Mouse (Mus musculus): ENCODE data around the gene Dnaja4. TPM values are rescaled to one million over a fixed set of nuclear protein-coding genes. Genes with fewer than 3 reads are reported as not detected.

Dnaja4 gene
- polyA plus RNA-seq, 1 experiment from 2014 or later: 5.5 TPM

GRCm38 (mm10) chr9:54661605-54662377 is 36.9 kb upstream of the Dnaja4 start, which contains the start of gene Acsbg1:
TSS of gene Acsbg1 (minus strand) at chr9:54661870.
- Histone ChIP-seq H3K9ac (ENCODE audit: low read length) (no peak within 1 kb of the TSS), H3K36me3 (ENCODE audit: control insufficient read depth, insufficient read depth, low read length) (no peaks in the 10 kb centered on the region), H3K4me3 (ENCODE audit: low read depth, low read length) (no peak within 1 kb of the TSS), H3K4me1 (replicated peaks; ENCODE audit: control insufficient read depth, insufficient read depth) (no peaks in the 10 kb centered on the region), H3K9me3 (ENCODE audit: control insufficient read depth, low read length) (no peaks in the 10 kb centered on the region), H3K4me2 (replicated peaks; ENCODE audit: low read depth) (no peak within 1 kb of the TSS), H3K27ac (replicated peaks) (no peak within 1 kb of the TSS), H3K27me3 (ENCODE audit: control insufficient read depth, insufficient read depth, low read length) (no peaks in the 10 kb centered on the region)
- ATAC-seq (ENCODE audit: low FRiP score, low TSS enrichment): no peak
- 35% methylated on average over 10 of the region's 10 CpGs for WGBS
- TF ChIP-seq EP300 (optimal IDR thresholded peaks at IDR 0.05) (no peak), CTCF (IDR thresholded peaks at IDR 0.05; ENCODE audit: low read depth) (no peak)
- DNase-seq (ENCODE audit: low spot score): no peak

- WGBS: 75% methylated on average over 9 of the region's 9 CpGs
- ATAC-seq (ENCODE audit: low FRiP score, low TSS enrichment) (no peak), DNase-seq (ENCODE audit: low spot score) (no peak)
These were observed 34.3 kb upstream of the Dnaja4 start for GRCm38 (mm10) chr9:54664358-54664757.

GRCm38 (mm10) chr9:54666116-54666515 is 32.6 kb upstream of the Dnaja4 start:
- Histone ChIP-seq H3K36me3 (ENCODE audit: control insufficient read depth, insufficient read depth, low read length) (no peaks in the 10 kb centered on the region), H3K4me1 (replicated peaks; ENCODE audit: control insufficient read depth, insufficient read depth) (no peaks in the 10 kb centered on the region), H3K27ac (replicated peaks) (no peak overlapping the region), H3K9ac (ENCODE audit: low read length) (no peak overlapping the region), H3K9me3 (ENCODE audit: control insufficient read depth, low read length) (no peaks in the 10 kb centered on the region), H3K4me3 (ENCODE audit: low read depth, low read length) (no peak overlapping the region), H3K27me3 (ENCODE audit: control insufficient read depth, insufficient read depth, low read length) (no peaks in the 10 kb centered on the region), H3K4me2 (replicated peaks; ENCODE audit: low read depth) (no peak overlapping the region)
- TF ChIP-seq EP300 (optimal IDR thresholded peaks at IDR 0.05): no peak
- no peak for TF ChIP-seq CTCF (IDR thresholded peaks at IDR 0.05; ENCODE audit: low read depth)
- no peak for DNase-seq (ENCODE audit: low spot score)
- WGBS: 94% methylated on average over 3 of the region's 3 CpGs
- ATAC-seq (ENCODE audit: low FRiP score, low TSS enrichment): no peak

More at GRCm38 (mm10) chr9:54664358-54664757, 34.3 kb upstream of the Dnaja4 start:
- no peaks in the 10 kb centered on the region for H3K4me1 ChIP-seq (replicated peaks; ENCODE audit: control insufficient read depth, insufficient read depth)
- no peak overlapping the region for H3K4me3 ChIP-seq (ENCODE audit: low read depth, low read length)
- no peak overlapping the region for H3K27ac ChIP-seq (replicated peaks)
- H3K9me3 ChIP-seq (ENCODE audit: control insufficient read depth, low read length): no peaks in the 10 kb centered on the region
- H3K36me3 ChIP-seq (ENCODE audit: control insufficient read depth, insufficient read depth, low read length): no peaks in the 10 kb centered on the region
- H3K9ac ChIP-seq (ENCODE audit: low read length): no peak overlapping the region
- no peak overlapping the region for H3K4me2 ChIP-seq (replicated peaks; ENCODE audit: low read depth)
- TF ChIP-seq CTCF (IDR thresholded peaks at IDR 0.05; ENCODE audit: low read depth) (no peak), EP300 (optimal IDR thresholded peaks at IDR 0.05) (no peak)
- H3K27me3 ChIP-seq (ENCODE audit: control insufficient read depth, insufficient read depth, low read length): no peaks in the 10 kb centered on the region

DNA sequence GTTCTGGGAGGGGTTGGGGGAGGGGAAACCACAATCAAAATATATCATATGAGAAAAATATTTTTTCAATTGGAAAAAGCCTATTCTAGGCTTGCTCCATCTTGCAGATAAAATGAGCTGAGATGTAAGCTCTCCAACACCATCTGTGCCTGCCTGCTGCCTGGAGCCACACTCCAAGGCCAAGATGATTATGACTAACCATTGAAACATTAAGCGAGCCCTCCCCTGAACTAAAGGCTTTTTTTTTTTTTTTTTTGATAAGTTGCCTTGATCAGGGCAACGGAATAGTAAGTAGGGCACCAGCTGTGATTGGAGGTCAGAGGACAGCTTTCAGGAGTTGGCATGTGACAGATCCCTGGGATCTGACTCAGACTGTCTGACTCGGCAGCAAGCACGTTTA is 30.2 kb upstream of the Dnaja4 start:
- no peak overlapping the region for H3K4me3 ChIP-seq (ENCODE audit: low read depth, low read length)
- DNase-seq (ENCODE audit: low spot score) (no peak), ATAC-seq (ENCODE audit: low FRiP score, low TSS enrichment) (no peak)
- no peak overlapping the region for H3K27ac ChIP-seq (replicated peaks)
- no peaks in the 10 kb centered on the region for H3K27me3 ChIP-seq (ENCODE audit: control insufficient read depth, insufficient read depth, low read length)
- WGBS: 57% methylated on average over 4 of the region's 4 CpGs
- H3K4me1 ChIP-seq (replicated peaks; ENCODE audit: control insufficient read depth, insufficient read depth): no peaks in the 10 kb centered on the region
- H3K9ac ChIP-seq (ENCODE audit: low read length): no peak overlapping the region
- TF ChIP-seq CTCF (IDR thresholded peaks at IDR 0.05; ENCODE audit: low read depth) (no peak), EP300 (optimal IDR thresholded peaks at IDR 0.05) (no peak)
- H3K4me2 ChIP-seq (replicated peaks; ENCODE audit: low read depth): no peak overlapping the region
- no peaks in the 10 kb centered on the region for H3K36me3 ChIP-seq (ENCODE audit: control insufficient read depth, insufficient read depth, low read length)
- H3K9me3 ChIP-seq (ENCODE audit: control insufficient read depth, low read length): no peaks in the 10 kb centered on the region

DNA sequence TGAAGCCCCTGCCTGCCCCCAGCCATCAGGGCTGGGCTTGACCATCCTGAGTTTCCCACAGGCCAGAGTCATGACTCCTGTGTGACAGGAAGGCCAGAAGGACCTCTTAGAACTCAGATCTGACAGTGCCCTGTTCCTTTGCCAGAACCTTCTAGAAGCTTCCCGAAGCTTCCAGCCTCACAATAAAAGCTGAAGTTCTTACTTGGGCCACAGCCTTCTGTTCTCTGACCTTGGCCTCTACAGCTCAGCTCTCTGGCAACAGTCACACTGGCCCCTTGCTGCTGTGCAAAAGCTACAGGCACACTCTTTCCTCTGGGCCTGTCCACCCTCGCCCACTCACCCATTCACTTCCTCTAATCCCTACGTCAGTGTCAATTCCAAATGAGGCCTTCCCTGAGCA is 26.7 kb upstream of the Dnaja4 start:
- TF ChIP-seq EP300 (optimal IDR thresholded peaks at IDR 0.05) (no peak), CTCF (IDR thresholded peaks at IDR 0.05; ENCODE audit: low read depth) (no peak)
- no peak overlapping the region for H3K4me3 ChIP-seq (ENCODE audit: low read depth, low read length)
- WGBS: 74% methylated on average over 3 of the region's 3 CpGs

GRCm38 (mm10) chr9:54673887-54674286 is 24.8 kb upstream of the Dnaja4 start:
- H3K27ac ChIP-seq (replicated peaks): no peak overlapping the region
- no peak overlapping the region for H3K4me2 ChIP-seq (replicated peaks; ENCODE audit: low read depth)
- no peak for ATAC-seq (ENCODE audit: low FRiP score, low TSS enrichment)
- H3K4me1 ChIP-seq (replicated peaks; ENCODE audit: control insufficient read depth, insufficient read depth): no peaks in the 10 kb centered on the region
- DNase-seq (ENCODE audit: low spot score): no peak
- TF ChIP-seq CTCF (IDR thresholded peaks at IDR 0.05; ENCODE audit: low read depth) (no peak), EP300 (optimal IDR thresholded peaks at IDR 0.05) (no peak)
- no peaks in the 10 kb centered on the region for H3K36me3 ChIP-seq (ENCODE audit: control insufficient read depth, insufficient read depth, low read length)
- H3K9me3 ChIP-seq (ENCODE audit: control insufficient read depth, low read length): no peaks in the 10 kb centered on the region
- no peak overlapping the region for H3K4me3 ChIP-seq (ENCODE audit: low read depth, low read length)
- no peak overlapping the region for H3K9ac ChIP-seq (ENCODE audit: low read length)
- WGBS: 84% methylated on average over 13 of the region's 13 CpGs
- H3K27me3 ChIP-seq (ENCODE audit: control insufficient read depth, insufficient read depth, low read length): no peaks in the 10 kb centered on the region

More for the DNA sequence above, 26.7 kb upstream of the Dnaja4 start:
- Histone ChIP-seq H3K36me3 (ENCODE audit: control insufficient read depth, insufficient read depth, low read length) (no peaks in the 10 kb centered on the region), H3K27me3 (ENCODE audit: control insufficient read depth, insufficient read depth, low read length) (no peaks in the 10 kb centered on the region), H3K4me1 (replicated peaks; ENCODE audit: control insufficient read depth, insufficient read depth) (no peaks in the 10 kb centered on the region), H3K27ac (replicated peaks) (no peak overlapping the region), H3K4me2 (replicated peaks; ENCODE audit: low read depth) (no peak overlapping the region), H3K9ac (ENCODE audit: low read length) (no peak overlapping the region), H3K9me3 (ENCODE audit: control insufficient read depth, low read length) (no peaks in the 10 kb centered on the region)
- DNase-seq (ENCODE audit: low spot score) (no peak), ATAC-seq (ENCODE audit: low FRiP score, low TSS enrichment) (no peak)
